Mouse (Mus musculus) erythroblast, embryonic 14.5 days (primary cell): ENCODE measurements around the gene Heatr9.

Source experiments
- GATA1 ChIP-seq: IDR thresholded peaks from 2 replicates; pipeline ENCODE4 v1.6.1; 2012; ENCODE audit warnings: low read length, inconsistent platforms, mixed read lengths
- TAL1 ChIP-seq: IDR thresholded peaks from 3 replicates; pipeline ENCODE4 v1.6.1; 2012; ENCODE audit warnings: low read length, inconsistent platforms, mixed read lengths

DNA sequence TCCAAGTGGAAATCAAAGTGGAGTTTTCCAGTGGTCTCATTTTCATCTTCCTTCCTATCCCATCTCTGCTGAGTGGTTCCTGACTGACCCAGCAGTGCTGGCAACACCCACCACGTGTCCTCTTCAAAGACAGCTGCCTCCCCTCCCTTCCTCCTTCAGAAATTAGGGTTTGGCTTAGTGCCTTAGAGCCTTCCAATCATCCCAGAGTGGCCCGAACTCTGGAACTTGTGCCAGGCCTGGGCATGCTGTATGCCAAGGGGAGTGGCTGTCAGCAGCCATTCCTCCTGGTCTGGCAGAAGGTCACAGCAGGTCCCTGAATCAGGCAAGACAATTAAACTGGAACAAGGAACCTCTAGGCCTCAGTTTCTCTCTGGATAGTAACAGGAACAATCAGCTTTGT lies 56.0 kb downstream of the Heatr9 start:
- no peak for TF ChIP-seq TAL1
- no peak for TF ChIP-seq GATA1
